Mouse (Mus musculus) intestine, embryonic 14.5 days (tissue): ENCODE results near the gene Cacna1i. TPM values are rescaled to one million over a fixed set of nuclear protein-coding genes. Genes with fewer than 3 reads are reported as not detected.

Experiments used
- ATAC-seq: fragments of 200-750 bp; cut with Nextera tagmentation; replicated peaks from 2 replicates; pipeline ENCODE4 v1.8.0; 2017; ENCODE audit warnings: low read depth, moderate number of reproducible peaks, moderate TSS enrichment, moderate library complexity; ENCODE audit not compliant: low FRiP score, low TSS enrichment
- DNase-seq: peaks from one replicate; pipeline ENCODE4 v3.0.0-alpha.2; 2018; ENCODE audit warnings: low spot score
- H3K27ac ChIP-seq: fragments of 300-500 bp; sonication (generic); 2 replicates; pipeline ENCODE4 v1.5.1; 2014; ENCODE audit warnings: low read depth, mild to moderate bottlenecking, control low read depth
- H3K27me3 ChIP-seq: fragments of 300-500 bp; sonication (generic); replicated peaks from 2 replicates; pipeline ENCODE4 v1.6.1; 2014; ENCODE audit warnings: low read length, control low read depth; ENCODE audit not compliant: control insufficient read depth, insufficient read depth
- H3K36me3 ChIP-seq: fragments of 300-500 bp; sonication (generic); 2 replicates; pipeline ENCODE4 v1.6.1; 2014; ENCODE audit warnings: low read length, control low read depth; ENCODE audit not compliant: control insufficient read depth, insufficient read depth
- H3K4me1 ChIP-seq: fragments of 300-500 bp; sonication (generic); replicated peaks from 2 replicates; pipeline ENCODE4 v1.6.1; 2014; ENCODE audit warnings: low read length, control low read depth, mixed read lengths; ENCODE audit not compliant: control insufficient read depth, insufficient read depth
- H3K4me2 ChIP-seq: fragments of 300-500 bp; sonication (generic); 2 replicates; pipeline ENCODE4 v1.6.1; 2014; ENCODE audit warnings: low read length
- H3K4me3 ChIP-seq: fragments of 300-500 bp; sonication (generic); 2 replicates; pipeline ENCODE4 v1.5.1; 2014; ENCODE audit warnings: low read depth, low read length, control low read depth, mixed read lengths
- H3K9ac ChIP-seq: fragments of 300-500 bp; sonication (generic); 2 replicates; pipeline ENCODE4 v1.6.1; 2014; ENCODE audit warnings: mild to moderate bottlenecking, low read length
- H3K9me3 ChIP-seq: fragments of 300-500 bp; sonication (generic); 2 replicates; pipeline ENCODE4 v1.6.1; 2016; ENCODE audit warnings: low read length, control low read depth; ENCODE audit not compliant: control insufficient read depth
- WGBS: fragments of 180-500 bp; shearing (Covaris S2); extraction: QIAGEN DNeasy Blood & Tissue Kit; methylation state at CpG from one replicate; pipeline ENCODE4 v1.1.7; 2014; 5-methylcytosine and 5-hydroxymethylcytosine counted together
- polyA plus RNA-seq: library from polyadenylated mRNA; unstranded; fragments of >200 nt; fragmentation: Nextera tagmentation; extraction: Ambion mirVana; gene quantifications from 2 replicates; pipeline ENCODE4 v1.2.1, GENCODE M21; 2014

Cacna1i gene
- polyA plus RNA-seq, 1 experiment from 2014 or later: not detected

- Histone ChIP-seq H3K27me3 (no peaks in the 10 kb centered on the region), H3K27ac (no peak overlapping the region), H3K4me1 (no peaks in the 10 kb centered on the region), H3K9ac (no peak overlapping the region), H3K4me3 (no peak overlapping the region), H3K36me3 (no peaks in the 10 kb centered on the region), H3K9me3 (no peaks in the 10 kb centered on the region), H3K4me2 (no peak overlapping the region)
- 68% methylated on average over 1 of the region's 1 CpGs for WGBS
- DNase-seq (no peak), ATAC-seq (no peak)
These were observed 112.4 kb downstream of the Cacna1i start for GRCm38 (mm10) chr15:80399451-80399850.

DNA sequence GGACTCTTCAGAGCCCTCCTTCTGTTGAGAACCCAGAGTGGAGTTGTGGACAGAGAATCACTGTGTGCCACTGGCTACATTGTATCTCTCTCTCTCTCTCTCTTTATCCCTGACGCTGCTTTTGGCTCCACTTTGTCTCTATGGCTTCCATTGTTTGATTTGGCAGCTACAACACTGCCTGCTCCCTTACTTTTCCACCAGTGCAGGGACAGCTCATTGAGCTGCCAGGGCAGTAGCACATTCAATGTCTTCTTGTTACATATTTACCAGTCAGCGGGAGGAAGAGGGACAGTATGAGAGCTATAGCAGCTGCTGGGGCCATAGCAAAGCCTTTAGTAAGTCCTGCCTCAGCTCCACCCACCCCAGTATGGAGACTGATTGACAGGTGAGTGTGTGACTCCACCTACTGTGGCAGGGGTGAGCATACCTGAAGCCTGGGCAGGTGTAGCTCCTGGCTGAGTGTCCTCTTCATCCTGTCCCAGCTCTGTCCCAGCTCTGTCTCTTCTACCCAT, 114.4 kb downstream of the Cacna1i start:
- Histone ChIP-seq H3K4me1 (no peaks in the 10 kb centered on the region), H3K27me3 (no peaks in the 10 kb centered on the region), H3K4me3 (no peak overlapping the region), H3K9ac (no peak overlapping the region), H3K9me3 (no peaks in the 10 kb centered on the region), H3K27ac (no peak overlapping the region), H3K4me2 (no peak overlapping the region), H3K36me3 (no peaks in the 10 kb centered on the region)
- DNase-seq (no peak), ATAC-seq (no peak)
- 38% methylated on average over 2 of the region's 2 CpGs for WGBS

- DNase-seq (no peak), ATAC-seq (no peak)
- Histone ChIP-seq H3K4me2 (no peak overlapping the region), H3K9me3 (no peaks in the 10 kb centered on the region), H3K27ac (no peak overlapping the region), H3K27me3 (no peaks in the 10 kb centered on the region), H3K9ac (no peak overlapping the region), H3K4me1 (no peaks in the 10 kb centered on the region), H3K36me3 (no peaks in the 10 kb centered on the region), H3K4me3 (no peak overlapping the region)
- WGBS: 73% methylated on average over 8 of the region's 8 CpGs
These were observed 114.9 kb downstream of the Cacna1i start for GRCm38 (mm10) chr15:80401980-80402379.

GRCm38 (mm10) chr15:80407873-80408272, 120.8 kb downstream of the Cacna1i start:
- H3K4me1 ChIP-seq: no peaks in the 10 kb centered on the region
- H3K4me2 ChIP-seq: no peak overlapping the region
- H3K9me3 ChIP-seq: no peaks in the 10 kb centered on the region
- no peak for DNase-seq
- 53% methylated on average over 1 of the region's 1 CpGs for WGBS
- H3K4me3 ChIP-seq: no peak overlapping the region
- H3K27ac ChIP-seq: peak overlapping the region; percentile 29; the same call in 1 of the 2 replicates
- no peak for ATAC-seq
- H3K9ac ChIP-seq: no peak overlapping the region
- no peaks in the 10 kb centered on the region for H3K36me3 ChIP-seq
- no peaks in the 10 kb centered on the region for H3K27me3 ChIP-seq

DNA sequence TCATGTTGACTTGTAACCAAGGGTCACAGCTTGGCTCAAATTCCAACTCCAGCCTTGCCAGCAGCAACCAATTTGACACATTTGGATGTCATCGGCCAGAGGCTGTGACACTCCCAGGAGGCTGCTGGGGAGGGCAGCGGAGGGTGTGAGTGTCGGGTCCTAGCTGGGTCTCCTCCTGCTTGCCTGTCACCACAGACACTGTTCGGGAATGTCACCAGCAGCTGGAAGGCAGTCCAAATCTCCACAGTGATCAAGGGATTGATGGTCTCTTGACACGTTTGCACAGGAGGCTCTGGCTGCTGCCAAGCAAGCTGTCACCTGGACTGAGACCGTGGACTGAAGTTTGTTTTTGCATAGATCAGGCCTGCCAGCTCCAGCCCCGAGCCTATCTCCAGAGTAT, 123.6 kb downstream of the Cacna1i start:
- Histone ChIP-seq H3K9me3 (no peaks in the 10 kb centered on the region), H3K27me3 (no peaks in the 10 kb centered on the region), H3K36me3 (no peaks in the 10 kb centered on the region), H3K4me3 (no peak overlapping the region), H3K4me1 (no peaks in the 10 kb centered on the region), H3K4me2 (no peak overlapping the region), H3K9ac (no peak overlapping the region), H3K27ac (no peak overlapping the region)
- no peak for DNase-seq
- WGBS: 58% methylated on average over 7 of the region's 7 CpGs
- no peak for ATAC-seq

DNA sequence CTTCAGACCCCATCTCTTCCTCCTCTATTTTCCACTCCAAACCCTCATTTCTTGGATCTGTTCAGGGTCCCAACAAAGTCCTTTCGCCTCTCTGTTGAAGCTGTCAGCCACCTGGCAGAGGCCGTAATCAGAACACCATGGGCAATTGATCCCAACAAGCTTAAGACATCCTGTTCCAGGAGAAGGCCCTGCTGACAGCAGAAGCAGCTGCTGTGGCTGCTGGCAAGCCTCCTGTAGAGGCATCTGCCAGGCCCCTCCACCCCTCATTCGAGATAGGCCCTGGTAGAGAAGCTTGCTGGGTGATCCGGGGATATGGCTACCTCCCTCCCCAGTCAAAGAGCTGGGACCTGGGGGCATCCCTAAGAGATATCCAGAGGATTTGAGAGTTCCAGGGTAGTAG, 126.0 kb downstream of the Cacna1i start:
- no peaks in the 10 kb centered on the region for H3K36me3 ChIP-seq
- no peak overlapping the region for H3K27ac ChIP-seq
- ATAC-seq (no peak), DNase-seq (no peak)
- H3K9me3 ChIP-seq: no peaks in the 10 kb centered on the region
- WGBS: 67% methylated on average over 4 of the region's 4 CpGs
- H3K27me3 ChIP-seq: no peaks in the 10 kb centered on the region
- no peak overlapping the region for H3K4me3 ChIP-seq
- H3K9ac ChIP-seq: no peak overlapping the region
- H3K4me2 ChIP-seq: no peak overlapping the region
- H3K4me1 ChIP-seq: no peaks in the 10 kb centered on the region

- Histone ChIP-seq H3K27ac (no peak overlapping the region), H3K9ac (no peak overlapping the region), H3K4me3 (no peak overlapping the region), H3K27me3 (no peaks in the 10 kb centered on the region), H3K4me1 (no peaks in the 10 kb centered on the region), H3K36me3 (no peaks in the 10 kb centered on the region), H3K4me2 (no peak overlapping the region), H3K9me3 (no peaks in the 10 kb centered on the region)
- 76% methylated on average over 17 of the region's 17 CpGs for WGBS
- ATAC-seq (no peak), DNase-seq (no peak)
These were observed 127.1 kb downstream of the Cacna1i start for GRCm38 (mm10) chr15:80413988-80414721.

DNA sequence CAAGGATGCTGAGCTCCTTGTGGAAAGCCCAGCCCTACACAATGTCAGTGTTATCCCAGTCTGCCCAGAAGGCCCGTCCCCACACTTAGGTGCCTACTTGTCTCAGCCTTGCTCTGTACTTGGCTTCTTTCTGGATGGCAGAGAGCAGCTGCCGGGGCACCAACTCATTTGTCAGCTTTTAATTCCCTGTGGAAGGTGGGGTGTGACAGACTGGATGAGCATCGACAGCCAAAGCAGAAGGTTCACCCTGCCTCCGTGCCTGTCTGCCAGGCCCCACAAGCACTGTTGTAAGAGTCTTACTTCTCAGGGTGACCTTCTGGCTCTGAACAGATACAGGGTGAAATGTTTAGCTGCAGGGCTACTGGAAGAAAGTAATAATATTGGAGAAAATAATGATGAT, 128.1 kb downstream of the Cacna1i start:
- no peak for ATAC-seq
- Histone ChIP-seq H3K4me1 (no peaks in the 10 kb centered on the region), H3K27me3 (no peaks in the 10 kb centered on the region), H3K9me3 (no peaks in the 10 kb centered on the region), H3K36me3 (no peaks in the 10 kb centered on the region), H3K9ac (no peak overlapping the region), H3K4me2 (no peak overlapping the region), H3K27ac (no peak overlapping the region), H3K4me3 (no peak overlapping the region)
- 84% methylated on average over 4 of the region's 4 CpGs for WGBS
- no peak for DNase-seq

- Histone ChIP-seq H3K4me2 (no peak overlapping the region), H3K9me3 (no peaks in the 10 kb centered on the region), H3K36me3 (no peaks in the 10 kb centered on the region), H3K27me3 (no peaks in the 10 kb centered on the region), H3K4me1 (no peaks in the 10 kb centered on the region), H3K27ac (no peak overlapping the region), H3K4me3 (no peak overlapping the region), H3K9ac (no peak overlapping the region)
- no peak for ATAC-seq
- DNase-seq: no peak
- 60% methylated on average over 7 of the region's 9 CpGs for WGBS
These were observed 130.0 kb downstream of the Cacna1i start for GRCm38 (mm10) chr15:80417066-80417465.
